Comparison of ENCODE assay signal across 10 mouse cellular contexts in the genomic region with DNA sequence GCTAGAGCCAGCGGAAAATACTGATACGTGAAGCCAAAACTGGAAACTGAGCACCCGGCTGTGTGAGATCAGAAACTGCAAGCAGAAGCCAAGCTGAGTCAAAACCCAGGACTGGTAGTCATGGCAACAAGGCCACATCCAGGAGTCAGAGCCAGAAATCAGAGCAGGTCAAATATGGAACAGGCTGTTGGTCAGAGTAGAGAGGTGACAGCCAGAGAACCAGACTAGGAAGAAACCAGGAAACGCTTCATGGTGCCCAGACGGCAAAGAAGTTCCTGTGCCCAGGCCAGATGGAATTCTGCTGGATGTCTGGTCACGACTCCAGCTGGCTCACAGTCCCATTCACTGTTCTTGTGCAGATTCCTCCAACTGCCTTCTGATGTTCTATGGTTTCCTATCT.
DNase-seq lines count a peak whose midpoint lies in the region; ATAC-seq lines count a peak whose summit lies in the region.
"Had no signal": no experiment of that assay in that cellular context is flagged by ENCODE, and none has a peak within 500 bp of the region (broad histone marks: within the 10 kb centered on the region; RNA-seq: fewer than 3 reads in every experiment).

No protein-coding gene starts in this region.

- H3K9ac ChIP-seq in hindbrain, embryonic 13.5 days, result no peak overlapping the region
- H3K9ac ChIP-seq: embryonic facial prominence, embryonic 13.5 days; limb, embryonic 12.5 days had no signal

- H3K27me3 ChIP-seq in hindbrain, embryonic 10.5 days (ENCODE audit: insufficient read depth, poor library complexity, severe bottlenecking), result no peaks in the 10 kb centered on the region
- no peaks in the 10 kb centered on the region for H3K27me3 ChIP-seq in hindbrain, embryonic 13.5 days
- H3K27me3 ChIP-seq: embryonic facial prominence, embryonic 13.5 days; limb, embryonic 12.5 days had no signal

- no peak for ATAC-seq in hindbrain, embryonic 13.5 days (ENCODE audit: low FRiP score)
- no peak for ATAC-seq in granulocyte monocyte progenitor cell, adult 5-6 weeks (replicated peaks; ENCODE audit: poor library complexity, severe bottlenecking)

- H3K4me1 ChIP-seq in hindbrain, embryonic 10.5 days (replicated peaks), result peaks cover 4% of the 10 kb centered on the region; the same call in 1 of the 2 replicates
- no peaks in the 10 kb centered on the region; the same call in none of the 2 replicates for H3K4me1 ChIP-seq in hindbrain, embryonic 13.5 days (replicated peaks)
- H3K4me1 ChIP-seq: limb, embryonic 12.5 days had no signal

- H3K36me3 ChIP-seq in hindbrain, embryonic 10.5 days, result no peaks in the 10 kb centered on the region
- no peaks in the 10 kb centered on the region for H3K36me3 ChIP-seq in hindbrain, embryonic 13.5 days
- H3K36me3 ChIP-seq: embryonic facial prominence, embryonic 13.5 days; limb, embryonic 12.5 days had no signal

- H3K4me3 ChIP-seq in hindbrain, embryonic 10.5 days, result no peak overlapping the region
- no peak overlapping the region for H3K4me3 ChIP-seq in hindbrain, embryonic 13.5 days
- H3K4me3 ChIP-seq: embryonic facial prominence, embryonic 13.5 days; limb, embryonic 12.5 days had no signal

- 48% methylated on average over 6 of the region's 6 CpGs for WGBS in hindbrain, embryonic 10.5 days
- 44% methylated on average over 6 of the region's 6 CpGs for WGBS in hindbrain, embryonic 13.5 days

- intact Hi-C loops in heart, postnatal 25 days (cut with DNase I), result no loop called here
- intact Hi-C loops in left cerebral cortex, postnatal 4 days (cut with DNase I), result no loop called here

- no peak overlapping the region for H3K27ac ChIP-seq in hindbrain, embryonic 10.5 days
- H3K27ac ChIP-seq in hindbrain, embryonic 13.5 days, result no peak overlapping the region
- H3K27ac ChIP-seq: embryonic facial prominence, embryonic 13.5 days; limb, embryonic 12.5 days had no signal

- H3K4me2 ChIP-seq in hindbrain, embryonic 13.5 days, result no peak overlapping the region
- H3K4me2 ChIP-seq: embryonic facial prominence, embryonic 13.5 days; limb, embryonic 12.5 days had no signal

- DNase-seq in hindbrain, embryonic 10.5 days (ENCODE audit: low spot score), result peak; percentile 14
- peak; percentile 88 to 91 for DNase-seq in cerebellum, postnatal 36 days
- DNase-seq in heart, postnatal 25 days (ENCODE audit: low spot score), result peak; percentile 61
- DNase-seq in left cerebral cortex, postnatal 4 days, result peak; percentile 87
- DNase-seq in telencephalon, adult 2 months (ENCODE audit: low read depth, low spot score), result peak; percentile 61
- DNase-seq in kidney, postnatal 36 days, result no peak

- H3K9me3 ChIP-seq in hindbrain, embryonic 10.5 days, result no peaks in the 10 kb centered on the region
- H3K9me3 ChIP-seq in hindbrain, embryonic 13.5 days, result no peaks in the 10 kb centered on the region
- H3K9me3 ChIP-seq: embryonic facial prominence, embryonic 13.5 days; limb, embryonic 12.5 days had no signal

Comparison
In these comparisons a context has a peak if more than half of its experiments do, and no peak if none do; other contexts are left out.
1. DNase-seq: peak in hindbrain, embryonic 10.5 days (single experiment), cerebellum, postnatal 36 days (2 of 2), heart, postnatal 25 days (single experiment), left cerebral cortex, postnatal 4 days (single experiment) and telencephalon, adult 2 months (single experiment); none in kidney, postnatal 36 days (0 of 2).